Mouse (Mus musculus): ENCODE measurements at regions not wholly inside any gene's neighbourhood (a gene's known extent, or its start where the extent isn't known, plus 50 kb on each side); places are given as distances from the start of the nearest gene placed in this dataset.
"Not testable (repeated sequence)": the region's sequence is repeated elsewhere in the genome, so short reads cannot be mapped to it uniquely, and the experiment has no call there.

GRCm38 (mm10) chr5:28795130-28795758 lies 328.2 kb upstream of the Shh start:
- 98% methylated on average over 6 of the region's 6 CpGs for WGBS
- no peaks in the 10 kb centered on the region for H3K4me1 ChIP-seq (replicated peaks)
- no peaks in the 10 kb centered on the region for H3K9me3 ChIP-seq
- no peak overlapping the region for H3K27ac ChIP-seq
- H3K4me3 ChIP-seq, result no peak overlapping the region
- ATAC-seq (ENCODE audit: low FRiP score), result no peak
- no peaks in the 10 kb centered on the region for H3K27me3 ChIP-seq
- H3K4me2 ChIP-seq, result no peak overlapping the region
- H3K36me3 ChIP-seq, result no peaks in the 10 kb centered on the region
- no peak overlapping the region for H3K9ac ChIP-seq

- no peak overlapping the region for H3K4me2 ChIP-seq
- no peaks in the 10 kb centered on the region for H3K4me1 ChIP-seq (replicated peaks)
- no peaks in the 10 kb centered on the region for H3K9me3 ChIP-seq
- WGBS, result 92% methylated on average over 2 of the region's 2 CpGs
- H3K27me3 ChIP-seq, result no peaks in the 10 kb centered on the region
- H3K9ac ChIP-seq, result no peak overlapping the region
- no peak for ATAC-seq (ENCODE audit: low FRiP score)
- no peak overlapping the region for H3K4me3 ChIP-seq
- no peak overlapping the region for H3K27ac ChIP-seq
- no peaks in the 10 kb centered on the region for H3K36me3 ChIP-seq
These were observed 326.7 kb upstream of the Shh start for GRCm38 (mm10) chr5:28793781-28794180.

GRCm38 (mm10) chr5:28785347-28786060 lies 318.4 kb upstream of the Shh start:
- Histone ChIP-seq H3K4me1 (replicated peaks) (no peaks in the 10 kb centered on the region), H3K9me3 (no peaks in the 10 kb centered on the region), H3K27ac (no peak overlapping the region), H3K27me3 (no peaks in the 10 kb centered on the region), H3K4me2 (no peak overlapping the region), H3K36me3 (no peaks in the 10 kb centered on the region), H3K4me3 (no peak overlapping the region), H3K9ac (no peak overlapping the region)
- 86% methylated on average over 11 of the region's 11 CpGs for WGBS
- ATAC-seq (ENCODE audit: low FRiP score), result no peak

- Histone ChIP-seq H3K4me3 (no peak overlapping the region), H3K27me3 (no peaks in the 10 kb centered on the region), H3K9me3 (no peaks in the 10 kb centered on the region), H3K4me1 (replicated peaks) (no peaks in the 10 kb centered on the region), H3K9ac (no peak overlapping the region), H3K27ac (no peak overlapping the region), H3K4me2 (no peak overlapping the region), H3K36me3 (no peaks in the 10 kb centered on the region)
- WGBS, result 91% methylated on average over 6 of the region's 6 CpGs
- no peak for ATAC-seq (ENCODE audit: low FRiP score)
These were observed 317.4 kb upstream of the Shh start for GRCm38 (mm10) chr5:28784339-28784966.

GRCm38 (mm10) chr5:28775648-28776359 lies 308.7 kb upstream of the Shh start:
- H3K4me2 ChIP-seq, result no peak overlapping the region
- no peaks in the 10 kb centered on the region for H3K27me3 ChIP-seq
- 86% methylated on average over 2 of the region's 2 CpGs for WGBS
- no peaks in the 10 kb centered on the region for H3K9me3 ChIP-seq
- ATAC-seq (ENCODE audit: low FRiP score), result no peak
- peaks cover 4% of the 10 kb centered on the region for H3K4me1 ChIP-seq (replicated peaks)
- H3K9ac ChIP-seq, result no peak overlapping the region
- no peak overlapping the region for H3K4me3 ChIP-seq
- H3K27ac ChIP-seq, result no peak overlapping the region
- no peaks in the 10 kb centered on the region for H3K36me3 ChIP-seq

- Histone ChIP-seq H3K4me1 (replicated peaks) (peaks cover 4% of the 10 kb centered on the region), H3K4me3 (no peak overlapping the region), H3K27me3 (no peaks in the 10 kb centered on the region), H3K9me3 (no peaks in the 10 kb centered on the region), H3K9ac (no peak overlapping the region), H3K27ac (no peak overlapping the region), H3K36me3 (no peaks in the 10 kb centered on the region), H3K4me2 (no peak overlapping the region)
- 78% methylated on average over 1 of the region's 1 CpGs for WGBS
- no peak for ATAC-seq (ENCODE audit: low FRiP score)
These were observed 304.7 kb upstream of the Shh start for GRCm38 (mm10) chr5:28771796-28772195.

GRCm38 (mm10) chr5:28756171-28756948 lies 289.3 kb upstream of the Shh start:
- Histone ChIP-seq H3K27me3 (no peaks in the 10 kb centered on the region), H3K27ac (no peak overlapping the region), H3K9me3 (peaks cover 6% of the 10 kb centered on the region; the same call in 1 of the 2 replicates), H3K36me3 (no peaks in the 10 kb centered on the region), H3K9ac (no peak overlapping the region), H3K4me2 (no peak overlapping the region), H3K4me1 (replicated peaks) (no peaks in the 10 kb centered on the region), H3K4me3 (no peak overlapping the region)
- no peak for ATAC-seq (ENCODE audit: low FRiP score)
- 93% methylated on average over 6 of the region's 6 CpGs for WGBS

- H3K27ac ChIP-seq; H3K4me3 ChIP-seq; H3K4me2 ChIP-seq; H3K36me3 ChIP-seq; ATAC-seq (ENCODE audit: low FRiP score); H3K9ac ChIP-seq; H3K4me1 ChIP-seq (replicated peaks); H3K27me3 ChIP-seq; H3K9me3 ChIP-seq: not testable (repeated sequence)
These were observed 284.8 kb upstream of the Shh start for GRCm38 (mm10) chr5:28751821-28752220.

GRCm38 (mm10) chr5:28734768-28735167 lies 267.7 kb upstream of the Shh start:
- Histone ChIP-seq H3K27ac (no peak overlapping the region), H3K4me3 (no peak overlapping the region), H3K4me1 (replicated peaks) (no peaks in the 10 kb centered on the region), H3K9me3 (no peaks in the 10 kb centered on the region), H3K27me3 (no peaks in the 10 kb centered on the region), H3K9ac (no peak overlapping the region), H3K4me2 (no peak overlapping the region), H3K36me3 (no peaks in the 10 kb centered on the region)
- no peak for ATAC-seq (ENCODE audit: low FRiP score)
- 80% methylated on average over 3 of the region's 3 CpGs for WGBS

GRCm38 (mm10) chr5:28722067-28722466 lies 255.0 kb upstream of the Shh start:
- no peak for ATAC-seq (ENCODE audit: low FRiP score)
- H3K4me2 ChIP-seq, result no peak overlapping the region
- H3K27me3 ChIP-seq, result no peaks in the 10 kb centered on the region
- WGBS, result 90% methylated on average over 3 of the region's 3 CpGs
- H3K4me3 ChIP-seq, result no peak overlapping the region
- H3K9me3 ChIP-seq, result no peaks in the 10 kb centered on the region
- no peak overlapping the region for H3K27ac ChIP-seq
- no peak overlapping the region for H3K9ac ChIP-seq
- H3K36me3 ChIP-seq, result no peaks in the 10 kb centered on the region
- H3K4me1 ChIP-seq (replicated peaks), result no peaks in the 10 kb centered on the region

GRCm38 (mm10) chr5:28714978-28715377 lies 247.9 kb upstream of the Shh start:
- WGBS, result 95% methylated on average over 4 of the region's 4 CpGs
- ATAC-seq (ENCODE audit: low FRiP score), result no peak
- H3K27me3 ChIP-seq, result no peaks in the 10 kb centered on the region

GRCm38 (mm10) chr5:28710517-28710916 lies 243.5 kb upstream of the Shh start:
- Histone ChIP-seq H3K4me1 (replicated peaks) (no peaks in the 10 kb centered on the region), H3K9ac (no peak overlapping the region), H3K4me2 (no peak overlapping the region), H3K4me3 (no peak overlapping the region), H3K36me3 (no peaks in the 10 kb centered on the region), H3K27ac (no peak overlapping the region), H3K9me3 (no peaks in the 10 kb centered on the region), H3K27me3 (no peaks in the 10 kb centered on the region)
- WGBS, result 79% methylated on average over 4 of the region's 4 CpGs
- no peak for ATAC-seq (ENCODE audit: low FRiP score)

More at GRCm38 (mm10) chr5:28714978-28715377, 247.9 kb upstream of the Shh start:
- Histone ChIP-seq H3K9me3 (no peaks in the 10 kb centered on the region), H3K36me3 (no peaks in the 10 kb centered on the region), H3K4me1 (replicated peaks) (no peaks in the 10 kb centered on the region), H3K27ac (no peak overlapping the region), H3K4me3 (no peak overlapping the region), H3K4me2 (no peak overlapping the region), H3K9ac (no peak overlapping the region)
